Mouse (Mus musculus): ENCODE data around the gene Pigv.

DNA sequence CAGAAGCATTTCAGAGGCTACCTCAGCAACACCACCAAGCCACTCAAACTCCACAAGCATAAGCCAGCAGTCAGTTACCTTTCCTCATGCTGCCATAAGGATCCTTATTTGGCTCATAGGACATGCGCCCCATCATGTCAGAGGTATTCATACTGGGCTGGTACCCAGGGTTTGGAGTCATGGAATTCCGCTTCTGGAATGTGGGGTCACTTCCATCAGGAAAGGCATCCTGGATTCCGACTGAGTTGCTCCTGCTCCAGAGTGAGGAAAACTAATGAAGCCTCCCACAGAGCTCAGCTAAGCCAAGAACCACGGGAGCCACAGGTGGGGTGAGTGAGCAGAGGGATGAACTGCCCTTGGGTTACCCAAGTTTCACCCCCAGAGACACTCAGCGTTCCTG is 14.7 kb upstream of the Pigv start:
- TF ChIP-seq POLR2AphosphoS2 (IDR thresholded peaks at IDR 0.05; ENCODE audit: insufficient read length, low read depth) (no peak), POLR2A (IDR thresholded peaks at IDR 0.05; ENCODE audit: insufficient read length, low read depth) (no peak), MYOD1 (IDR thresholded peaks at IDR 0.05; ENCODE audit: control insufficient read depth in 1 of 3, insufficient read length in 2 of 3, low read depth in 2 of 3) (no peak), MAX (IDR thresholded peaks at IDR 0.05; ENCODE audit: low read depth) (no peak), MYOG (IDR thresholded peaks at IDR 0.05; ENCODE audit: control insufficient read depth in 1 of 3, insufficient read depth in 1 of 3, insufficient read length in 2 of 3, low read depth in 2 of 3) (no peak), TCF3 (IDR thresholded peaks at IDR 0.05; ENCODE audit: insufficient read length, low read depth) (no peak), TCF12 (IDR thresholded peaks at IDR 0.05; ENCODE audit: insufficient read depth, poor library complexity, severe bottlenecking) (no peak), CEBPB (IDR thresholded peaks at IDR 0.05; ENCODE audit: insufficient read depth, poor library complexity, severe bottlenecking) (no peak), E2F4 (IDR thresholded peaks at IDR 0.05; ENCODE audit: insufficient read depth) (no peak), USF1 (IDR thresholded peaks at IDR 0.05; ENCODE audit: low read depth) (no peak)
